Mouse (Mus musculus) neural tube, embryonic 11.5 days (tissue): ENCODE measurements around the gene Olfr920. TPM values are rescaled to one million over a fixed set of nuclear protein-coding genes. Genes with fewer than 3 reads are reported as not detected.

Experiments used
- ATAC-seq: fragments of 200-750 bp; cut with Nextera tagmentation; 2 replicates; pipeline ENCODE4 v1.8.0; 2017; ENCODE audit warnings: moderate number of reproducible peaks, mild to moderate bottlenecking, moderate TSS enrichment, moderate library complexity; ENCODE audit not compliant: insufficient read depth, low FRiP score, low TSS enrichment
- DNase-seq: peaks from one replicate; pipeline ENCODE4 v3.0.0-alpha.2; 2015; ENCODE audit warnings: low spot score
- H3K27ac ChIP-seq: fragments of 300-500 bp; sonication (generic); 2 replicates; pipeline ENCODE4 v1.5.1; 2014; ENCODE audit warnings: low read depth, mild to moderate bottlenecking, low read length
- H3K27me3 ChIP-seq: fragments of 300-500 bp; sonication (generic); 2 replicates; pipeline ENCODE4 v1.6.1; 2014; ENCODE audit warnings: mild to moderate bottlenecking, low read length, mixed read lengths; ENCODE audit not compliant: control insufficient read depth, insufficient read depth
- H3K36me3 ChIP-seq: fragments of 300-500 bp; sonication (generic); 2 replicates; pipeline ENCODE4 v1.6.1; 2014; ENCODE audit warnings: mild to moderate bottlenecking, low read length, moderate library complexity, mixed read lengths; ENCODE audit not compliant: control insufficient read depth, insufficient read depth
- H3K4me1 ChIP-seq: fragments of 300-500 bp; sonication (generic); 2 replicates; pipeline ENCODE4 v1.6.1; 2014; ENCODE audit warnings: low read length, mixed read lengths; ENCODE audit not compliant: control insufficient read depth, insufficient read depth
- H3K4me2 ChIP-seq: fragments of 300-500 bp; sonication (generic); 2 replicates; pipeline ENCODE4 v1.6.1; 2014; ENCODE audit warnings: low read depth, mild to moderate bottlenecking, moderate library complexity
- H3K4me3 ChIP-seq: fragments of 300-500 bp; sonication (generic); 2 replicates; pipeline ENCODE4 v1.5.1; 2014; ENCODE audit warnings: low read depth, low read length
- H3K9ac ChIP-seq: fragments of 300-500 bp; sonication (generic); 2 replicates; pipeline ENCODE4 v1.6.1; 2014; ENCODE audit warnings: mild to moderate bottlenecking, low read length
- H3K9me3 ChIP-seq: fragments of 300-500 bp; sonication (generic); 2 replicates; pipeline ENCODE4 v1.6.1; 2016; ENCODE audit warnings: low read length; ENCODE audit not compliant: control insufficient read depth
- polyA plus RNA-seq: library from polyadenylated mRNA; unstranded; fragments of >200 nt; fragmentation: Nextera tagmentation; extraction: Ambion mirVana; gene quantifications from 2 replicates; pipeline ENCODE4 v1.2.1, GENCODE M21; 2014

The Olfr920 gene
- polyA plus RNA-seq, 1 experiment from 2014 or later: not detected

DNA sequence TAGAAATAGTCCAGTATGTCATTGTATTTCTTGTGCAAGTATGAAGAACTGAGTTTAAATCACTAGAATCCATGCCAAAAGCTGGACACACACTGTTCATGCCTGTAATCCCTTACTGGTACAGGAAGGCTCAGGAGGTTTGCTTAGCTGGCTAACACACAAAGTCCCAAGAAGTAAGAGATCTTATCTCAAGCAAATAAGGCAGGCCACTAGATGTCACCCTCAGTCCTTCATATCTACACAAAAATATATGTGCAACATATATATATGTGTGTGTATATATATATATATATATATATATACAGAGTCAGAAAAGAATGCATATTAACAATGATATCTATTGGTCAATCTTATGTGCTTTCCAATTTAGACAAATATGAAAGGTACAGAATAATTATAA lies 53.6 kb downstream of the Olfr920 start:
- no peak overlapping the region for H3K9ac ChIP-seq
- no peak overlapping the region for H3K27ac ChIP-seq
- no peak overlapping the region for H3K4me2 ChIP-seq
- no peaks in the 10 kb centered on the region for H3K36me3 ChIP-seq
- H3K4me3 ChIP-seq: no peak overlapping the region
- ATAC-seq (no peak), DNase-seq (no peak)
- no peaks in the 10 kb centered on the region for H3K4me1 ChIP-seq
- H3K27me3 ChIP-seq: no peaks in the 10 kb centered on the region
- no peaks in the 10 kb centered on the region for H3K9me3 ChIP-seq

Other genes with a start within 250 kb of the Olfr920 start
- not detected in 2 replicates for gene Olfr911-ps1, start 230.7 kb upstream of the Olfr920 start, polyA plus RNA-seq
- gene Olfr910, start 214.4 kb upstream of the Olfr920 start, polyA plus RNA-seq: not detected in 2 replicates
- gene Olfr912, start 172.1 kb upstream of the Olfr920 start, polyA plus RNA-seq: not detected in 2 replicates
- gene Olfr913, start 159.5 kb upstream of the Olfr920 start, polyA plus RNA-seq: not detected in 2 replicates
- gene Olfr914, start 147.2 kb upstream of the Olfr920 start, polyA plus RNA-seq: not detected in 2 replicates
- not detected in 2 replicates for gene Olfr916, start 92.4 kb upstream of the Olfr920 start, polyA plus RNA-seq
- not detected in 2 replicates for gene Olfr917, start 86.5 kb upstream of the Olfr920 start, polyA plus RNA-seq
- not detected in 2 replicates for gene Olfr918, start 77.7 kb upstream of the Olfr920 start, polyA plus RNA-seq
- not detected in 2 replicates for gene Olfr919, start 48.6 kb upstream of the Olfr920 start, polyA plus RNA-seq
- 9.6 and 10.4 TPM in 2 replicates for gene Vwa5a, start 34.0 kb upstream of the Olfr920 start, polyA plus RNA-seq
- gene Olfr921, start 20.8 kb downstream of the Olfr920 start, polyA plus RNA-seq: not detected in 2 replicates
- not detected in 2 replicates for gene Olfr922, start 62.3 kb downstream of the Olfr920 start, polyA plus RNA-seq
- not detected in 2 replicates for gene Olfr923, start 74.2 kb downstream of the Olfr920 start, polyA plus RNA-seq
- not detected in 2 replicates for gene Olfr924, start 92.2 kb downstream of the Olfr920 start, polyA plus RNA-seq
- gene Olfr26, start 102.8 kb downstream of the Olfr920 start, polyA plus RNA-seq: not detected in 2 replicates
- not detected in 2 replicates for gene Olfr926, start 124.8 kb downstream of the Olfr920 start, polyA plus RNA-seq
- gene Olfr930, start 177.5 kb downstream of the Olfr920 start, polyA plus RNA-seq: not detected in 2 replicates
- gene Olfr933, start 220.0 kb downstream of the Olfr920 start, polyA plus RNA-seq: not detected in 2 replicates
- gene Olfr934, start 236.0 kb downstream of the Olfr920 start, polyA plus RNA-seq: not detected in 2 replicates
- not detected in 2 replicates for gene Olfr935, start 247.4 kb downstream of the Olfr920 start, polyA plus RNA-seq